Mouse (Mus musculus): Measurements from ENCODE around the gene Ppm1e.

DNA sequence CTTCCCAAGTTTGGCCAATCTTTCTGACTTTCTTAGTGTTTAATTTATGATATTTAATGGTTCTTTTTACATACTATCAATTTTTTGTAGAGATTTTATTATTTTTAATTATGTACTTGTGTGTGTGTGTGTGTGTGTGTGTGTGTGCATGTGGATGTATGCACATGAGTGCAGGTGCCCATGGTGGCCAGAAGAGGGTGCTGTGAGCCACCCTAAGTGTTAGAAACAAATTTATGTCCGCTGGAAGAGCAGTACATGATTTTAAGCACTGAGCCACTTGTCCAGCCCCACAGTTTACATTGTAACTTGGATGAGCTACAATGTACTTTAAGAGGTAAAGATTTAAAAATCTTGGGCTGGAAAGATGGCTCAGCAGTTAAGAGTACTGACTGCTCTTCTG is 87.3 kb downstream of the Ppm1e start:
- no peak for TF ChIP-seq SIN3A (IDR thresholded peaks at IDR 0.05; ENCODE audit: low read length)
- TF ChIP-seq CTCF (conservative IDR thresholded peaks at IDR 0.05 in 1 of 2, IDR thresholded peaks at IDR 0.05 in 1 of 2; ENCODE audit: low read depth in 2 of 2, low read length in 2 of 2): no peak
- TF ChIP-seq MAFK (IDR thresholded peaks at IDR 0.05; ENCODE audit: insufficient replicate concordance, low read length): no peak
